Mouse (Mus musculus) thymus, postnatal 10 days (tissue): Measurements from ENCODE around the gene Gm3435.
"Not testable (repeated sequence)": the region's sequence is repeated elsewhere in the genome, so short reads cannot be mapped to it uniquely, and the experiment has no call there.

ENCODE experiments used
- DNase-seq, 2 experiments: peaks; one replicate each; pipeline ENCODE4 v3.0.0; 2021; ENCODE audit warnings: low spot score in 2 of 2

Gm3435 gene

DNA sequence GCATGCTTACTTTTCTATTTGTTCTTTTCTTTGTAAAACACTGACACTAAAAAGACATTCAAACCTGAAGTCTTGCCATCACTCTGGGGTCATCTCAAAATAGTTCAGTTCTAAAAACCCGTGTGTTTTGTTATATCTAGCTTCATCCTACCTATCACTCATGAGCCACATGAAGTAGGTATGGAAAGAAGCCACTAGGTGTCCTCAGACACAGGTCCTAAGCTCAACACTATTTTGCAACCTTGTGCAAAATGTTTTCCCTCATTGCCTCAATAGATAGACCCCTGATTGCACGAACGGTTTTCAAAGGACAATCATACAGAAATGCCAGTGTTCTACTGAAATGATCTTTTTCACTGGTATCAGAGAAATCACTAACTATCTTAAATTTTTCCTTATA lies 30.5 kb downstream of the Gm3435 start:
- not testable (repeated sequence) for DNase-seq

DNA sequence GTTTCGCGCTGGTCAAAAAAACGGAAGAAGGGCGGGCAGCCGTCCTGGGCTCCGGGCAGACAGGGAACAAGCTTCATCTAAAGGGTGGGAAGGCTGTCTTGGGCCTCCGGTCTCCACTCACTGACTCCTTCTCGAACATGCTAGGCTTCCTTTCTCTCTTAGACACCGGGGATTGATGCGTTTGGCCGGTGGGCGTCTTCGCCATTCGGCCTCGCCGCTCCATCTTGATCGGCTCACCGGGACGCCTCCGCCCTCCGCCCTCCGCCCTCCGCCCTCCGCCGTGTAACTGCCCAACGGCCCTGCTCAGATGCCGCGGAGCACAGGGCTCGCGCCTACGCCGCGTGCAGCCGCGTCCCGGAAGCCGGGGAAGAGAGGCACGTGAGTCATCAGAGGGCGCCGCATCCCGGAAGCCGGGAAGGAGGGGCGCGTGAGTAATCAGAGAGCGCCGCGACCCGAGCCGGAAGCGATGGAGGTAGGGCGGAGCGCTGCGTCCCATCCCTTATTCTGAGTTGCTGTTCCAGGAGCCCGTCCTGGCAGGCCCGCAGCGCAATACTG lies 31.3 kb downstream of the Gm3435 start, which contains the start of the genes Ermard, Tcte3 and Gm3448:
TSS of gene Ermard (plus strand) at position 34 of the 555 bp plus-strand sequence.
TSS of gene Tcte3 (minus strand) at position 314 of the 555 bp plus-strand sequence.
TSS of gene Gm3448 (minus strand) at position 363 of the 555 bp plus-strand sequence.
- peak; percentile 11 to 29 for DNase-seq

DNA sequence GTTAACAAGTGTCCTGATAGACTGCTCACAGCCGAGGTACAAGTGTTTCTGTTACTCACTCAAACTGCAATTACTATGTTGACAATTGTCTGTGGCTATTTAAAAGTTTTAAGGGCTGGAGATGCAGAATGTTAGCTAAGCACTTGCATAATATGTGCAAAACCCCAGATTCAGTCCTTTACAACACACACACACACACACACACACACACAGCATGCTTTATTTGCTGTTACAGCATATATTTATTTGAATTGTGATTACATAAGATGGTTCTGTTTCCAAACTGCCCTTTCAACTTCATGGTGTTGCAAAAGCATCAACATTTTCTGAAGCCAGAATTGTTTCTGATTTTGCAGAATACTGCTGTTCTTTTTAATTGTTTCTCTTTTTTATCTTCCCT lies 40.4 kb downstream of the Gm3435 start:
- not testable (repeated sequence) for DNase-seq

DNA sequence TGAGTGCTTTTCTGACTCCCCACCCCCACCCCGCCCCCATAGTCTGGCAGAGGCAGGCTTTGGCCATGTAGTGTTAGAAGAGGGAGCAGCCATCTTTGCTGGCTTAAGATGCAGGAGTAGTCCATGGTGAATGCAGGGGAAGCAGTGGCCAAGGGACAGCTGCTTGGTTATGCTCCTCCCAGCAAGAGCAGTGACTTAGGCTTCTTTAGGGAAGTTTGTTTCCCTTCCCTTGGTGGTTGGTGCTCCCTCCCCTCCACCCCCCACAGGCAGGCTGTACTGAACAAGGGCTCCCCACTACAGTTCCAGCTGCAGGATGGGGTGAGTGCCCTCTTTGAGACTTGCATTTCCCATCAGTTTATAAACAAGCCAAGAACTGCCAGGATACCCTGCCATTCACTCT lies 42.8 kb downstream of the Gm3435 start:
- not testable (repeated sequence) for DNase-seq

DNA sequence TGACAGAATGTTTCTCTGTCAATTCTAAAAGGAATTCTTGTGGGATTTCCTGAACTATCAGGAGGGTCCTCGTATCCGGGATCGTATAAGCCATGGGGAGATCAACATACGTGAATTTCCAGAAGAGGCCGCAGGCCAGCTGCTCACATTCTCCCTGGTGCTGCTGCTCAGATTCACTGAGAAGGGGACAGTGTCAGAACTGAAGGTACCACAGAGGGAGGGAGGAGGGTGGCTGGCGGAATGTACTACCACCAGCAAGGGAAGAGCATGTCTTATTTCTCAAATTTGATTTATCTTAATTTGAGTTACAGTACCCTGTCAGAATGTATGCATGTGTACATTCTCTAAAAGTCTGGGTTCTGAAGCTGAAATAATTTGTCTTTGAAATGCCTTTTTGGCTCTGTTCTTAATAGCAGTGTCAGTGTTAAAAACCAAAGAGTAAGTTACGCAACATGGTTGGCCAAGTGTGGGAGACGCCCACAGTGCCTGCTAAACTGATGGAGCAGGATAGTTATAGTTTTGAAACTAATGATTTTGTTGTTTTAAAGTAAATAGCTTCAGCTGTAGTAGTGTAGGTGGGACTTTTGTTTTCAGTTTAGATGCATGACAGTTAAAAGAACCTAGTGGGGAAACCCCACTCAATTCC lies 43.3 kb downstream of the Gm3435 start:
- DNase-seq: not testable (repeated sequence)

DNA sequence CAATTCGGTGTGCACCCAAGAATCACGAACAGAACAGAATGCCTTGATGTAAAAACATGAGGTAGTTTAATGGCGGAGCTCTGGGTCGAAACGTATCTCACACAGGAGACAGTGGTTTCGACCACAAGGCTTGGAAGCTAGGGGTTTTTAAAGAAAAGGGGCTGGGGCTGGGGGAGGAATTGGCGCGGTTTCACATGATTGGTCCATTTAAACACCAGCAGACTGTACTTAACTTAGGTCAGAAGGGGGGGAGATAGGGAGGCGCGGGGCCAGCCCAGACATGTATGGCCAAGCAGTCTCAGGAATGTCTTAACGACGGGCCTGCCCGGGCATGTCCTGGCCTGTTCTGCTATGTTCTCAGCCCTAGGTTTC lies 43.8 kb downstream of the Gm3435 start:
- DNase-seq: not testable (repeated sequence)

DNA sequence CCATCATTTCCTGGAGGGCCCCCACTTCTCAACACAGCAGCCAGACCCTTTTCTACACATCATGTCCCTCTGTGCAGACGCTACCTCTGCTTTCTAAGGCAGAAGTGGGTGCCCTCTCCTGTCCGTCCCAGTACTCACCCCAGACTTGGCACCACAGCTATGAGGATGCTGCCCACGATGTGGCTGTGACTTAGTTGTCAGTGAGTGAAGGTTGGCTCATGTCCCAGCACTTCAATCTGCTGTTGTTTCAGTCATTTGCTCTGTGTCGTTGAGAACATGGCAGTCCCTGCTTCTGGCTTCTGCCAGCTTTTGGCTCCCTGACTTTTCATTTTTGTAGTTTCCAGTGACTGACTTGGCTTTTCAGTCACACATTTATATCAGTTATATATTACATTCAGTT lies 45.9 kb downstream of the Gm3435 start:
- DNase-seq: no peak

DNA sequence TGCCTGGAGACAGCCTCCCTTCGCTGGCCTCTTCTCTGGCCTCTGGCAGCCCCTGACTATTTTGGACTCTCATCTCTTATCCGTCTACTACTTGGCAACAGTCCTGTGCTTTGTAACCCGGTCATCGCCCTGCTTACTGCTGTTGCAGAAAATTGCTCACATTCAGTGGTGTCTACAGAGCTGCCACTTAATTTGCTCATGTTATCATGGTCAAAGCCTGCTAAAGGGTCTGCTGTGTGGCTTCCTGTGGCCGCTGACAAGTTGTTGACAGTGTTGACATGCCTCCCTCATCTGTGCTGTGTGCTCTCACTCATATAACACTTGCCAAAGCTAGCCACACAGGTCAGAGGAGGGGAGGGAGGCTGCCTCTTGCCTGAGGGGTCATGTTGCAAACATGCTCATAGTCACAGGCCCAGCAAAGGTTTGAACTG lies 48.2 kb downstream of the Gm3435 start:
- DNase-seq: no peak

DNA sequence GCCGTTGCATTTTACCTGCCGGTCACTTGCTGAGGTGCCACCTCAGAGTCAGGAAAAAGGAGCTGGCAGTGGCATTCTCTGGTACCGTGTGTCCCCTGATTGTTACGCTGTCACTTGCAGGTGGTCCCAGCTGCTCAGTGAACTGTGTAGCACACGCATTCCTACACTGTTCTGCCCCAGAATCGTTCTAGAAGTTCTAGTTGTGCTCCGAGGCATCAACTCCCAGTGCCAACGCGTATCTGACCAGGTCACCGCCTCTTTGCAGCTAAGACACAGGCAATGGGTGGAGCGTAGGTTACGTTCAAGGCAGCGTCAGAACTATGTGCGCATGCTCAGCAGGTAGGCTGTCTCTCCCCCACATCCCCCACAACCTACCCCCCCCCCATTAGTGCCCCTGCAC lies 49.7 kb downstream of the Gm3435 start:
- no peak for DNase-seq

DNA sequence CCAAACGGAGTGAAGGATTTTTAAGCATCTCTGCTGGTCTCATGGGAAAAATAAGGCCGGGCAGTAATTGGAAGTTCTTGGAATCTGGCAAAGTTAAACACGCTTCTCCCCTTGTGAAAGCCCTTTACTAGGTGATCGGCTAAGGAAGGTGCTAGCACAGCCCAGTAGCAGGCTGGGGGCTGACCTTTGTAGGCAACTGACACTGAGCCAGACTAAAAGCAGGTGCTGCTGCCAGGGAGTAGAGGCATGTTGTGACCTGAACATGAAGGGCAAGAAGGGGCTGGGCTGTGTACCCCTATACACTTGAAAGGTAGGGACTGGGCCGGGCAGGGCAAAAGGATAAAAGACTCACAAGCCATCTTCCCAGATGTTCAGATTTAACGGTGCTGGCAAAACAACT lies 50.4 kb downstream of the Gm3435 start:
- no peak for DNase-seq

DNA sequence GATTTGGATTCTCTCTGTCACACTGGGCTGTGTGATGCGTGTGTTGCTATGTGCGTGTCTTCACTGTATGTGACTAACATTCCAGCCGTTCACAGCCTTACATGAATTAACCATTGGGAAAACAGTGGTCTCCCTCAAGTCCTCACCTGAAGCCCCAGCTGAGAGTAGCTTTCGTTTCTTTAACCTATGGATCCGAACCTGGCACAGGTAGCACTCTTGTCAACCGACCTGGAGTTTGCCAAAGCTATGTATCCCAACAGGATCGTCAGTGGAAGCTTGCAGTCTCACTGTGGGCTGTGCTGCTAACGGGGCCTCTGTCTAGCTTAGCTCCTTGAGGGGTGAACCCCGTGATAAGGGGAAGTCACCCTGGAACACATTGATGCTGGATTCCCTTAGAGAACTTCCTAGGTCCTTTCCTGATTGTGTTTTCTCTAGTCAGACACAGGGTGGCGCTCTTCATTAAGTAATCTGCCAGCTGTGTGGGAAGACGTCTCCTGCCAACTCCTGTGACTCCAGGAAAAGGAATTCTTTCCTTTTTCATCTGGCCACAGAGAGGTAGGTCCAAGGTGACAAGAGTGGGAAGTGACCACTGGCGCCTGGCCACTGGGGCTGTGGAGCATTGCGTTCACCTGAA lies 55.5 kb downstream of the Gm3435 start:
- no peak for DNase-seq

DNA sequence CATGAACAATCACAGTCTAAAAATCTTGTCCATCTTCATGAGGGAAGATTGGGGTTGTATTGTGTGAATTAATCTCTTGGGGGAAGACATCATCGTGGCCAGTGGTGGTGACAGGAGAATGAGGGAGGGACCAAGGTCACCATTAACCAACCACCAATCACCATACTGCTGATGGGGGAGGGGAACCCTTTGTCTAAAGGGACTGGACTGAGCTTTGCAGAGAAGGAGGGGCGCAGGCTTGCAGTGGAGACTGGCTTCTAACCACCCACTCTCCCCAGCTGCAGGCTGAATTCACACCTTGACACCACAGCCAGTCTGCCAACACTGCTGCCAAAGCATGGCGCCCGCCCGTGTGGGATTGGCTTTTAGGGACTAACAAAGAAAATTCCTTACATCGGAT lies 56.1 kb downstream of the Gm3435 start:
- no peak for DNase-seq

DNA sequence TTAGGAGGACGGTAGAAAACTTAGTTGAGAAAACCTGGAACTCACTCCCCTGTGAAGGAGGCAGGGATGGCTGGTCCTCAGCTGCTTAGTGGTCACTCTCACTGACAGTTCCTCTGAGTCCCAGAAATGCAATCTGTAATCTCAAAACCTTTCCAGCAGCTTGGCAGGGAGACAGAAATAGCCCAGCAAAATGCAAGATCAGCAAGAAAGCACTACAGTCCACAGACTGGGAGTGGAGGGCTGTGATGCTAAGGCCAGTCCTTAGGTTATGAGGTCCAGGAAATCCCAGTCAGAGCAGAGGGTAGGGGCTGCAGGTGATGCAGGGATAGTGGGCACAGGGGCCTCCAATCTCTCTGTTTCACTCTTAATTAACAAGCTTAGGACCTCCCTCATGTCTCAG lies 56.9 kb downstream of the Gm3435 start:
- no peak for DNase-seq

DNA sequence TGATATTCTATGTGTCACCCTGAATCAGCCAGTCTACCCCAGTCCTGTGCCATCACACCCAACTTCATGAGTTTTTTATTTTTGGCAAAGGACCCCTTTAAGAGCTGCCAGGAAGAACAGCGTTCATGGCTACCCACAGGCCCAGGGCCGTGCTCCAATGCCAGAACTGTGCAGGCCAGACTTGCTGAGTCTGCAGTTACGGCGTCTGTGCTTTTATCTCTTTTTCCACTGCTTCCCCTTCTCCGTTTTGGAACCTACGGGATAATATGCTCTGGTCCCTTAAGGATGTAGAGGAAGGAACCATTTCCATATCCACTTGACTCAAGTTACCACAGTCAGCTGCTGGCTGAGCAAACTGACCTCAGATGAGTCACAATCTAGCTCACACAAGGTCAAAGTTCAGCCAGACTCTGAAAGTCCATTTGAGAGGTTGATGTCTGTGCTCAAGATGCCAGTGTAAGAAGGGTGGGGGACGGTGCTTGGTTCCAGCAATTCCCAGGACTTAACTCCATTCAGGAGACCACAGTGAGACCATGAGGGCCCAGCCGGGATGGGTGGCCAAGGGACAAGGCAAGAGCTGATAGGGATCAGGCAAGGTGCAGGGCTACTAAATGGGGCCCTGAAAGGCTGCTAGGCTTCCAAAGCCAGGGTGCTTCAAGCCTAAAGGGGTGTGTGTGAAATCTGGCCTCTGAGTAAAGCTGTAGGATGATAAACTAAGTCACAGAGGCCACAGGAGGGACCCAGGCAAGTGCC lies 58.2 kb downstream of the Gm3435 start:
- DNase-seq: no peak

DNA sequence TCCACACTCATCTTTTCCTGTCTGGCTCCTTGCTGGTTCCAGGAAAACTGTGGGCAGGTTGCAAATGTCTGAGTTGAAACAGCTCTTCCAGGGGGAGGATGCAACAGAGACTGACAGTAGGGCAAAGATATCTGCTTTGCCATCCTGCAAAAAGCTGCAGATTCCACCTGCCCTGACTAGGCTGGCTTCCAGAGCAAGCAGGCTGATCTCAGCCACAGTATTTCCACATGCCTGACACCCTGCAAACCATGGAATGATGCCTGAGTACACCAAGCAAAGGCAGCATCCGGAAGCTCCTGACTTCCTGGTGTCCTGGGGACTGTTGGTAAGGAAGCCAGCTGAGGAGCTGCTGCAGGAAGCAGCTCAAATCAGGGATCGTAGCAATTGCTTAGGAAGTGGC lies 59.1 kb downstream of the Gm3435 start:
- no peak for DNase-seq
